Mouse (Mus musculus) C2C12 (cell line): ENCODE measurements around the gene Tinf2.

Source experiments
- CTCF ChIP-seq: IDR thresholded peaks from one replicate; pipeline ENCODE4 v1.5.1; 2011; ENCODE audit not compliant: control insufficient read depth, insufficient read depth, insufficient read length
- MYOG ChIP-seq: IDR thresholded peaks from one replicate; pipeline ENCODE4 v1.6.1; 2011; ENCODE audit not compliant: control insufficient read depth, insufficient read length; ENCODE audit errors: extremely low read depth
- USF1 ChIP-seq: IDR thresholded peaks from one replicate; pipeline ENCODE4 v1.6.1; 2011; ENCODE audit warnings: low read depth, mild to moderate bottlenecking, control low read depth, moderate library complexity

DNA sequence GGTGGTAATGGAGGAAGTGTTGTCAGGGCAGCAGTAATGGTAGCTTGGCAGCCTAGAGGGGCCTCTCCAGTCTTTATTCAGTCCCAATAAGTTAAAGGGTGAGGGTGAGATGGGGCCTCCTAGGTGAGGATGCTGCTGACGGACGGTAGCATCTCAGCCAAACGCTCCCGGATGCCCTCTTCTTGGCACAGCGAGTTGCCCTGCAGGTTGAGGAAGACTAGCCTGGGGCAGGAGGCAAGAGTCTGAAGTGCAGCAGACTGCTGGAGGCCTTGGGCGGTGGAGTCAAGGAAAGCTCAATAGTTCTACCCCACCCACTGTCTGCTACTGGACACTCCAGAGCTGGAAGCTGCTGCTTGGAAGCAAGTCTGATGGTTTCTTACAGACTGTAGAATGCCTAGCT lies 34.7 kb upstream of the Tinf2 start:
- no peak for TF ChIP-seq MYOG
- no peak for TF ChIP-seq CTCF
- no peak for TF ChIP-seq USF1
